Mouse (Mus musculus): ENCODE results near the gene Srgap1. TPM values are rescaled to one million over a fixed set of nuclear protein-coding genes. Genes with fewer than 3 reads are reported as not detected.
"Not testable (repeated sequence)": the region's sequence is repeated elsewhere in the genome, so short reads cannot be mapped to it uniquely, and the experiment has no call there.

The Srgap1 gene
- total RNA-seq, 2 experiments from 2014 or later = 8.5 to 13.5 TPM

- DNase-seq (ENCODE audit: low spot score in 2 of 2) = no peak
These were observed 277.4 kb downstream of the Srgap1 start for GRCm38 (mm10) chr10:121769711-121770110.

- DNase-seq (ENCODE audit: low spot score in 2 of 2) = not testable (repeated sequence)
These were observed 279.8 kb downstream of the Srgap1 start for GRCm38 (mm10) chr10:121767295-121767694.

- no peak for DNase-seq (ENCODE audit: low spot score in 2 of 2)
These were observed 281.7 kb downstream of the Srgap1 start for GRCm38 (mm10) chr10:121765174-121766057.

GRCm38 (mm10) chr10:121764469-121765173 is 282.5 kb downstream of the Srgap1 start:
- DNase-seq (ENCODE audit: low spot score in 2 of 2) = no peak

GRCm38 (mm10) chr10:121763191-121763590 is 283.9 kb downstream of the Srgap1 start:
- DNase-seq (ENCODE audit: low spot score in 2 of 2) = no peak

GRCm38 (mm10) chr10:121762141-121762540 is 285.0 kb downstream of the Srgap1 start:
- DNase-seq (ENCODE audit: low spot score in 2 of 2) = no peak

GRCm38 (mm10) chr10:121759095-121759494 is 288.0 kb downstream of the Srgap1 start:
- no peak for DNase-seq (ENCODE audit: low spot score in 2 of 2)

GRCm38 (mm10) chr10:121756677-121757076 is 290.4 kb downstream of the Srgap1 start:
- DNase-seq (ENCODE audit: low spot score in 2 of 2) = no peak

- no peak for DNase-seq (ENCODE audit: low spot score in 2 of 2)
These were observed 291.3 kb downstream of the Srgap1 start for GRCm38 (mm10) chr10:121755822-121756221.

- DNase-seq (ENCODE audit: low spot score in 2 of 2) = no peak
These were observed 292.9 kb downstream of the Srgap1 start for GRCm38 (mm10) chr10:121754237-121754636.

GRCm38 (mm10) chr10:121750175-121750574 is 296.9 kb downstream of the Srgap1 start:
- no peak for DNase-seq (ENCODE audit: low spot score in 2 of 2)

- DNase-seq (ENCODE audit: low spot score in 2 of 2) = no peak
These were observed 304.8 kb downstream of the Srgap1 start for GRCm38 (mm10) chr10:121742336-121742735.

GRCm38 (mm10) chr10:121739548-121740505 is 307.3 kb downstream of the Srgap1 start, which contains the start of gene BC048403:
TSS of gene BC048403 (plus strand) at chr10:121739937.
- DNase-seq (ENCODE audit: low spot score in 2 of 2) = peak; percentile 64 to 74

- no peak for DNase-seq (ENCODE audit: low spot score in 2 of 2)
These were observed 309.9 kb downstream of the Srgap1 start for GRCm38 (mm10) chr10:121737256-121737655.

GRCm38 (mm10) chr10:121732542-121732941 is 314.6 kb downstream of the Srgap1 start:
- no peak for DNase-seq (ENCODE audit: low spot score in 2 of 2)

GRCm38 (mm10) chr10:121731048-121731725 is 315.9 kb downstream of the Srgap1 start:
- DNase-seq (ENCODE audit: low spot score in 2 of 2) = no peak
